Mouse (Mus musculus) G1E-ER4 (cell line): Measurements from ENCODE around the gene Myo5a. TPM values are rescaled to one million over a fixed set of nuclear protein-coding genes. Genes with fewer than 3 reads are reported as not detected.

Experiments
- GATA1 ChIP-seq: IDR thresholded peaks from one replicate; pipeline ENCODE4 v1.8.0; 2012; ENCODE audit warnings: low read length, inconsistent platforms
- polyA plus RNA-seq: library from polyadenylated mRNA; stranded (reverse); fragments of >175 nt; gene quantifications from 2 replicates; pipeline ENCODE4 v1.2.3, GENCODE M21; 2012

Myo5a gene
- polyA plus RNA-seq, 1 experiment = 8.7 TPM

DNA sequence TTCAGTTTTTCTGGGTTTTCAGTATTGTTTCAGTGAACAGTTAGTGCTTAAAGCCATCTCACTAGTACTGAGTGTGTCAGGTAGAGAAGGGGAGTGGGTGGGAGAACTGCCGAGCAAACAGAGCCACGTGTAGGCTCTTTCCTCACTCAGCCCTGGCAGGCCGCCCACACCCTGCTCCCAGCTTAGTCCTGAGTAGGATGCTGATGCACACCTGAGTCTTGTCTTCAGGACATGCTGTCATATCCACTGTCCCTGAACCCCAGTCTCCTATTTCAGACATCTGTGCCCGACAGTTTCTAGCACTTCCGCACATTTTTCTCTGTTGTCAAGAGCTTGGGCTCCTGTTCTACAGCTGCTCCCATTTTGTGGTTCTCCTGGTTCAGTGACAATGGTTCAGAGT is 149.1 kb downstream of the Myo5a start:
- no peak for TF ChIP-seq GATA1

DNA sequence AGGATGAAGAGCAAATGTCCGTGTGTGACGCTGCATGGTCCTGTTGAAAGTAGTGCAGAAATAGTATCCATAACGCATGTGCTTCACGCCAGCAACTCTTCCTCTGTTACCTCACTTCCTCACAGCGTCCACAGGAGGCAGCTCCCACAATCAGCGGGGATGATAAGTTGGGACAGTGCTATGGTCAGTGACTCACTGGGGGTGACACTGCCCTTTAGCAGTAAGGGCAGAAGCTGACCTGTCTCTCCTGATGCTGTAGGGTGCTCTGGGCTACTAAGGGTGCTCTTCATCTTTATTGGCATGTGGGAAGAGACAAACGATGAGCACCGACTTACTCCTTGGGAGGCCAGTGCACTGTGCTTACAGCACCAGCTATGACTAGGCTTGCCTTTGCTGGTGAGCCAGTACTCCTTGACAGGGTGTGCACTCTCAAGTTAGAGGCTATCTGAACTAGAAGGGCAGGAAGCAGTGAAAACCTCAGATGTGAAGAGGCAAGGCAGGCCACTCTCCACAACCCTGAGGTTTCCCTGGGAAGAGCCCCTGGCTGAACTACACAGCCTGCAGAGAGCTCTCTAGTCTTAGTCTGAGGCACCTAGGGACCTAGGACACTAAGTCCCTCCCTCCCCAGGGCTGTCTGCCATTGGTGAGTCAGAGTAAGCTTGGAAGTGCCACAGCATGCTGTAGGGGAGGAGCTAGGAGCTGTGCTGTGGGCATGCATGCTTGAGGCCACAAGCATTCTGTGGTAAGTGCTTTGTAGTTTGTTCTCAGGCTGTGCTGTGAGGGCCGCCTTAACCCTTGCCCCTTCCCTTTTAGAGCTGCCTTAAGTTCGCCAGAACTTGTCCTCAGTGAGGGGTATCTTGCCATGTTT is 150.8 kb downstream of the Myo5a start:
- TF ChIP-seq GATA1 = no peak

DNA sequence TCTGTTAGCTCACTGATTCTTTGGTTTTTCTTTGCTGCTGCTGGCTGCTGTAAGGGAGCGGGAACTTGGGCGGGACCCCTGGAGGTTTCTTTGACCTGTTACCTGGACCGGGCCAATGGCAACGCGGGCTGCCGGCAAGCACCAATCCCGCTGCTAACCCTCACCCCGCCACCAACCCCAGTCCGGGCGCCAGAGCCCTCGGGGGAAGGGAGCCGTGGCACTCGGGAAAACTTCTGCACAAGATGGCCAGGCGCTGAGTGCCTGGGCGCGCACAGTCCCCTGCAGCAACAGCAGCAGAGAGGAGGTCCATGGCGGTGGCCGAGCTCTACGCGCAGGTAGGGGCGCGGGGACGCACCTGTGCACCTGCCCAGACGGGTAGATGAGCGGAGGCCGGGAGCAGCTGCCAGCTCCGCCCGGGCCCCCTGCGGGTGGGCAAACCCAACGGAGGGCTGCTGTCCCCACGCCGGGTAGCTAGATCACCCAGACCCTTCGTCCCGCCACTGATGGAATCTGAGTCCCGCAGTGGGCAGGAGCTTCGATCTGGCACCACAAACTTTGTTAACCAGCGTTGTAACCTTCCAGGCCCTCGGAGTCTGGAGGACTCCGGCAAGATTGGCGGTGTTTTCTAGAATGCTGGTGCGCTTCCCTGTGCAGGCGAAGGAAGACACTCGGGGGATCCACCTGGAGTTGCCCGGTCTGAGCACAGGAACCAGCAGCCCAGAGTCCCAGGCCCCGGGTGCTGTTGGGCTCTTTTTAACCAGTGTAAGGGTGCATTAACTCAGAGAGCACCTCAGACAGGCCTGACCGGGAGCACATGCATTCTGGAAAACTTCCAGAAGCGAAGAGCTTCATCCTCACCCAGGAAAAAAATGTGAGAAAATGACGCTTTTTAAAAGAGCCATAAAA is 161.3 kb downstream of the Myo5a start, which contains the start of gene Myo5c:
Gene Myo5c (plus strand): TSS at position 180 of the 906 bp plus-strand sequence.
- TF ChIP-seq GATA1 = no peak

DNA sequence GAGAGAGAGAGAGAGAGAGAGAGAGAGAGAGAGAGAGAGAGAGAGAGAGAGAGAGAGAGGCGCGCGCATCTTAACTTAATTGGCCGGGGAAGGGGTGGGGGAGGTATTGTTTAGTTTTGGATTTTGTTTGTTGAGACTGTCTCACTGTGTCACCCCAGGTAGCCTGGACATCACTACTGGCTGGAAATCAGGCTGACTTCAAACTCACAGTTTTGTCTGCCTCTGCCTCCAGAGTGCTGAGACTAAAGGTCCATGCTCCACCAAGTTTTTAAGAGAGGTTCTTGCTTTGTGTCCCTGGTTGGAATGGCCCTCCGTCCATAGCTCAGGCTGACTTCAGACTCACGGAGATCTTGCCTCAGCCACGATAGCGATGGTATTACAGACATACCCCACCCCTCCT is 162.0 kb downstream of the Myo5a start:
- no peak for TF ChIP-seq GATA1

DNA sequence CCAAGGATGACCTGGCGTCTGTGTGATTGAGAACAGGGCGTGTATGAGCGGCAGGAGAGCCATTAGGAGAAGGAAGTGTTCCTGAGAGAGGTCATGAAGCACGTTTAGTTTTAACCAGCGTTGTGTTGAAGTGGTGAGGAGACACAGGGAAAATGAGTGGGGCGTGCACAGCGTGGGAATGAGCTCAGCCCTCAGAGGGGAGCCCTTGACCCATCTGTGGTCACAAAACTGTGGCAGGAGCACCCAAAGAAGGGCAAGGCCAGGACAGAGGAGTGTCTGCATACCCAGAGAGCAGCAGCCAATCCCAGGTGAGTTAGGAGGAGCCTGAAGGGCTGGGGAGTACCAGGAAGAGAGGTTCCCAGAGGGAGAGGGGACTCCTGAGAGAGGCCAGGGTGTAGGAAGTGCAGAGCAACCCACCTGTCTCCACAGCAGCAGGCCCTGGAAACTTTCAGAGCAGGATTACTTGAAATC is 163.5 kb downstream of the Myo5a start:
- TF ChIP-seq GATA1 = no peak

DNA sequence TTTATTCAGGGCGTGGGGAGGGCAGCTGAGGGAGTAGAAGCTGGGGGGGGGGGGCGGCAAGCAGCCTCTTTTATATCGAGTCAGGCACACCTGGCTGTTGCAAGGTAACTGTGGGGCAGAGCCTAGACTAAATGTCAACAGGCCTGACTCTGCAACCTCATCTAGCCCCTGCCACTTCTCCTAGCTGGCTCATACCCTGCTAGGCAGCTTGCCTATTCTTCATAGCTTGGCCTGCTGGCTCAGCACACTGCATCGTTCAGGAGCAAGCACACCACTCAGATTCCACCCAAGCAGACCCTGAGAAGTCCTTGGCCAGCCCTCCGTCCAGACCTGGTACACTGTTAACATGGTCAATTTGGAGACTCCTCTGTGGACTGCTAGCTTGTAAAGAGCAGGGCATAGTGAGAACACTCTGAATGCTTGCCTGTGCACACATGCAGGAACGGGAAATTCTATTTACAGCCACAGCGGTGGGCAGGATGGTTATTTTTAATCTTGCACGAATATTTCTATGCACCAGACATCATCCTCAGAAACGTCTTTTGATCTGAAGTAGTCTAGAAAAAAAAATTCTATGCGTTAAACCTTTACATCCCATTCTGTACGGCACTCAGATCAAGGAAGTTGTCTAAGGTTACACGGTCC is 164.3 kb downstream of the Myo5a start:
- no peak for TF ChIP-seq GATA1

DNA sequence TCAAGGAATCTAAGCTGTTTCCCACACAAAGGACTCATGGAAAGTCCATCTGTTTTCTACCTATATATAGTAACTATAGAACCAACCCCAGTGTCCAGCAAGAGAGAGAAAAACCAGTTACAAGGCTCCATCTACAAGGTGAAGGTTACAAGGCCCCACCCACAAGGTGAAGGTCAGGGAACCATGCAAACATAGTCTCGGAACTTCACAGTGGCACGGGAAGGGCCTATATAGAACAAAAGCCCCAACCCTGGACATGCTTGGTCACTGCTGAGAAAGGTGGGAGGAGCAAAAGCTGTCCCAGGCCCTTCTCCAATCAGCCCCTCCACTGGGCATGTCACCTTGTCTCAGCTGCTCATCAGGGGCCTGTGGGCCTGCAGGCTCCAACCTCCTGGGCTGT is 164.9 kb downstream of the Myo5a start:
- no peak for TF ChIP-seq GATA1

DNA sequence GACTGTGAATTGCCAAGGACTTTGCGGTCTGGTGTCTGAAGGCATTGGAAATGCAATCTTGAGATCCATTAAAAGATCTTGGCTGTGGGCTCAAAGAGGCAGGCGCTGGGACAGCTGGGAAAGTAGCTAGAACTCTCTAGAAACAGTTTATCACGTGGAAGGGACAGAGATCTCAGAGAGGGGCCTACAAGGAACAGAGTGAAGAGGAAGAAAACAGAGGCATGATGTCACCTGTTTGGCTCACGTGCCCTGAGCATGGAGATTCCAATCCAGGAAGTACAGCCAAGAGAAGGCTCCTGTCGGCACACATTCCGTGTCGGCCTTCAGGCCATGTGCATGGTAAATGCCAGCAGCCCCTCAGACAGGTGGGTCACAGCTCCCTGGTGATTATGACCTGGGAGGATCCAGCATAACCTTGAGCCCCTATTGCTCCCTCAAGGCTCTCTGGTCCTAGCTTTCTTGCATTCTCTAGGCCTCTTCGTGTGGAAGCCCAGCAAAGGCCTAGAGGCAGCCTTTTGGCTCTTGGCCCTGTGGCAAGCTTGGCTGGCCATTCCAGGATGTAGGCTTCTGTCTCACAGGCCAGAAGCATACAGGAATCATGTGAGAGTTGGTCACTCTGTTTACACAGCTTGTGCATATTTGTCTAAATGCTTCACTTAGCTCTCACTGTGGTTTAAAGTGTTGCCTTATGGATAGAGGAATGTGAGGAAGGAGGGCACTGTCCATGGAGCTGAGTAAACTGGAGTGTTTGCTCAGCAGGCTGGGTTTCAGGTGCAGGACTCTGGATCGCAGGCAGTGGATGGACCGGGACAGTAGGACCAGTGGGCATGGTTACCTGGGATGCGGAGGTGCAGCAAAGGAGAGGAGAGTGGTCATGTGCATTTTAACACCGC is 165.8 kb downstream of the Myo5a start:
- no peak for TF ChIP-seq GATA1

DNA sequence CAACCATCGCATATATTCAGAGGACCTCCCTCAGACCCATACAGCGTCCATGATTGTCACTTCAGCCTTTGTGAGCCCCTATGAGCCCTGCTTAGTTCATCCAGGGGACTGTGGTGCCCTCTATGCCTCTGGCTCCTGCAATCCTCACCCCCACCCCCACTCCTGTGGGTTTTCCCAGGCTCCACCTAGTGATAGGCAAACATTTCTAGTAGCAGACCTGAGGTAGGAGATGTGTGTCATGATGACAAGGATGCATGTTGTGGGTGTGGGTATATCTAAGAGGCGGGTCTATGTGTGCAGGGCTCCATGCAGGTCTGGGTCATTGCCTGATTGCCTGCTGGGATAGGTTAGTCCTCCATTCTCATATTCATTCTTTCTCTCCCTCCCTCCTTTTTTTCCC is 167.4 kb downstream of the Myo5a start:
- TF ChIP-seq GATA1 = no peak

DNA sequence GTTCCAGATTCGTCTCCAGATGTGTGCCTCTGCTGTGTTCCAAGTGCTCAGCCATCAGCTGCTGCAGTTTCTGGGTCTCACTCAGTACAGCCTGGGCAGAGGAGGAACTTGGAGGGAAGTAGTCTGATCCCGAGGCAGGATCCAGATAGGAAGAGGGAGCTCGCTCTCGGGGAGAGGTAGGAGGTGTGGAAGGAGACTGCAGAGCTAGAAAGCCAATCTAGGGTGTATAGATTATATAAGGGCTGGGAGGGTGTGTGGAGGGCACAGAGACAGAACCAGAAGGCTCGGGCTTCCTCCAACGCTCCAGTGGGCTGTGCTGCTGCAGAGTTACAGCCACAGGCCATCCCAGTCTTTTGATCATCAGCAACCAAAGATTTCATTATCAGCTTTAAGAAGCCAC is 172.2 kb downstream of the Myo5a start:
- no peak for TF ChIP-seq GATA1

DNA sequence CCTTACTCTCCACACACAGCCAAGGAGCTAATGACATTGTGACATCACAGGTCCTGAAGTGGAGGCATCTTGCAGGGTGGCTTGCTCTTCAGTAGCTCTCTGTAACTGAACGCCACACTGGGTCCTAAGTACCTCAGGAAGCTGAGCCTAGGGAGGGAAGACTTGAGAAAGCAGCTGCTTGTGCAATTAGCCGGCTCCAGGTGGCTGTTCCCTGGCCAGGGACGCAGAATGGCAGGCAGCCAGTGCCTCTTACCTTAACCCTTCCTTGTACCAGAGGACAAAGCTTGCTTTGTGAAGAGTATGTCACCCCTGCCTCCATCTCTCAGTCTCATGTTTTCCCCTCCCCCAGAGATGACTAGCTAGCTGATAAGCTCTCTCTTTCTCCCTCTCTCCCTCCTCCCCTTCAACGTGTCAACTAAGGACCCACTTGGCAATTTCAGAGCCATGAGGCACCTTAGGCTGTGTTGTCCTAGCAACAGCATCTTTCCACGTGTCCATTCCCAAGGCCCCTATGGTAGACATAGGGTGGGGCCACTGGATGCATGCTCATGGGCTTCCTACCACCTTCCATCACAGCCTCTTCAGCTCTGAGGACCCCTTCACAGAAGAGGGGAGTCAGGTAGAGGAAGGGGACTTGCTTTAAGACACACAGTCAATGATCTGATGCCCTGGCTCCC is 173.1 kb downstream of the Myo5a start:
- TF ChIP-seq GATA1 = no peak

DNA sequence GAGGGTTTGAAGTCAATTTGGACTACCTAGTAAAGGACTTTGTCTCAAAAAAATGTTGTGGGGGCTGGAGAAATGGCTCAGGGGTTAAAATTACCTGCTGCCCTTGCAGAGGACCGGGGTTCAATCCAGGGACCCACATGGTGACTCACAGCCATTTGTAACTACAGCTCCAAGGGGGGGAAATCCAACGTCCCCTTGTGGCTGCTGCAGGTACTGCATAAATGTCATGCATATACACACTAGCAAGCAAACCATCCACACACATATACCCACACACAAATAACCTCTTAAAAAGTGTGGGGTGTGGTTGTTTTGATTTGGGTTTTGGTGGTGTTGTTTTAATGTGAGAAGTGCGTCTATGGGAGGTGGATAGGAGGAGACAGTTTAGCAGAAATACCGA is 173.7 kb downstream of the Myo5a start:
- TF ChIP-seq GATA1 = no peak

DNA sequence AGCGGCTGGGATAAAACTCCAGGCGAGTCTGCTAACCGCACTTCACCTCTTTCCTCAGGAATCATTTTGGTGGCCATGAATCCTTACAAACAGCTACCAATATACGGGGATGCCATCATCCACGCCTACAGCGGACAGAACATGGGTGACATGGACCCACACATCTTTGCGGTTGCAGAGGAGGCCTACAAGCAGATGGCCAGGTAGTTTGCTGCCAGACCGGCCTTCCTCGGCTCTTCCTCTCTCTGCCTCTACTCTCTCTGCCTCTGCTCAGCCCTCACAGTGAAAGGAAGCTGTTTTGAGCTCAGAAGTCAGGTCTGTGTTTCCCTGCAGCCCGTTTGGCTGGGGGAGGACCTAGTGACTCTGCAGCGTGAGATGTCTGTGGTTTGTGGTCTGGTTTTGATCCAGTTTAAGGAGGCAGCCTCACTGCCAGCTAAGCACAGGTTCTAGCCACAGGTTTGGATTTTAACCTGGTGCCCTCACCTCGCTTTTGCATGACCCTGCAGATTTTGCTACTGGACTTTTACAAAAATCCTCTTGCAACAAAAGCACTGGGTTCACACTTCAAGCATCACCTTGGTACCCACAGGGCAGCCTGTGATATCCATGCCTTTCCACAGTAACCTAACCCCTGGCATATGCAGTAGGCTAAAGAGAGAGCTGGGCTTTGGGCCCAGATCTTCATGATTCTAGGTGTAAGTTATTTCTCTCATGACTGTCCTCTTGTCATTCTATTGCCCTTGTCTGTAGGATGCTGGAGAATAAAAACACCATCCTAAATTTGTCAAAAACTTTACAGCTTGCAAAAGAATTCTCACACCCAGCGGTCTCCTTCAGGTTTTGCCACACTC is 175.5 kb downstream of the Myo5a start:
- no peak for TF ChIP-seq GATA1
